Mouse (Mus musculus): Measurements from ENCODE around the gene Mmp17.
"Not testable (repeated sequence)": the region's sequence is repeated elsewhere in the genome, so short reads cannot be mapped to it uniquely, and the experiment has no call there.

DNA sequence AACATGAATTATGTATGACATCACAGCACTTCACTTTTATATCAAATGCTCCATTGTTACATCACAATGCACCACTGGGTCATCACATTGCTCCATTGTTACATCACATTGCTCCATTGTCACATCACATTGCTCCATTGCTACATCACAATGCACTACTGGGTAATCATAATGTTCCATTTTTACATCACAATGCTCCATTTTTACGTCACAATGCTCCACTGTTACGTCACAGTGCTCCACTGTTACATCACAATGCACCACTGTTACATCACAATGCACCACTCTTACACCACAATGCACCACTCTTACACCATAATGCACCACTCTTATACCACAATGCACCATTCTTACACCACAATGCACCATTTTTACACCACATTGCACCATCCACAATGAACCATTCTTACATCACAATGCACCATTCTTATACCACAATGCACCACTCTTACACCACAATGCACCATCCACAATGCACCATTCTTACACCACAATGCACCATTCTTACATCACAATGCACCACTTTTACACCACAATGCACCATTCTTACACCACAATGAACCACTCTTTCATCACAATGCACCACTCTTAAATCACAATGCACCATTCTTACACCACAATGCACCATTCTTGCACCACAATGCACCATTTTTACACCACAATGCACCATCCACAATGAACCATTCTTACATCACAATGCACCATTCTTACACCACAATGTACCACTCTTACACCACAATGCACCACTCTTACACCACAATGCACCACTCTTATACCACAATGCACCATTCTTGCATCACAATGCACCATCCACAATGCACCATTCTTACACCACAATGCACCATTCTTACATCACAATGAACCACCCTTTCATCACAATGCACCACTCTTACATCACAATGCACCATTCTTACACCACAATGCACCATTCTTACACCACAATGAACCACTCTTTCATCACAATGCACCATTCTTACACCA, 48.6 kb downstream of the Mmp17 start:
- not testable (repeated sequence) for TF ChIP-seq CTCF, EP300 (IDR thresholded peaks at IDR 0.05; ENCODE audit: low read depth)

Measured in heart, postnatal 0 days (tissue).